Mouse (Mus musculus) CH12.LX (cell line): ENCODE data around the gene Fam122a. TPM values are rescaled to one million over a fixed set of nuclear protein-coding genes. Genes with fewer than 3 reads are reported as not detected.

ENCODE experiments used
- DNase-seq: peaks from one replicate; pipeline ENCODE4 v3.0.0-alpha.2; 2013; ENCODE audit errors: extremely low read depth
- H3K27ac ChIP-seq: 2 replicates; pipeline ENCODE4 v1.5.1; 2012; ENCODE audit warnings: low read depth, mild to moderate bottlenecking, control low read depth, moderate library complexity; ENCODE audit not compliant: insufficient read depth
- H3K27me3 ChIP-seq: replicated peaks from 2 replicates; pipeline ENCODE3; 2012; ENCODE audit warnings: inconsistent platforms
- H3K36me3 ChIP-seq, 2 experiments: replicated peaks in 1 of 2; 2 replicates each; pipeline versions ENCODE3 to v1.6.1; 2012; ENCODE audit warnings: inconsistent platforms in 1 of 2, low read length in 1 of 2, mild to moderate bottlenecking in 1 of 2, mixed read lengths in 1 of 2, moderate library complexity in 1 of 2; ENCODE audit not compliant: control insufficient read depth in 1 of 2, insufficient read depth in 1 of 2
- H3K4me1 ChIP-seq, 2 experiments: 2 replicates each; pipeline ENCODE4 v1.6.1; 2012; ENCODE audit warnings: inconsistent platforms in 1 of 2, moderate library complexity in 1 of 2; ENCODE audit not compliant: insufficient read depth in 2 of 2, control insufficient read depth in 1 of 2
- H3K4me2 ChIP-seq: 2 replicates; pipeline ENCODE4 v1.6.1; 2012; ENCODE audit warnings: low read depth, mild to moderate bottlenecking, control low read depth; ENCODE audit not compliant: poor library complexity, insufficient read depth, severe bottlenecking
- H3K4me3 ChIP-seq, 3 experiments: fragments of 150-350 bp in 1 of 3; sonication (generic) in 1 of 3; replicated peaks in 1 of 3; 2 replicates each; pipeline versions ENCODE3 to v1.5.1; 2011 to 2012; ENCODE audit warnings: low read depth in 2 of 3, low read length in 2 of 3, mild to moderate bottlenecking in 2 of 3, moderate library complexity in 2 of 3, control low read depth in 1 of 3, improper control_type of control experiment in 1 of 3, inconsistent platforms in 1 of 3, mixed read lengths in 1 of 3; ENCODE audit not compliant: poor library complexity in 1 of 3
- H3K79me2 ChIP-seq: replicated peaks from 2 replicates; pipeline ENCODE4 v1.6.1; 2012; ENCODE audit warnings: mild to moderate bottlenecking, moderate library complexity; ENCODE audit not compliant: control insufficient read depth, poor library complexity, insufficient read depth, severe bottlenecking; ENCODE audit errors: extremely low read depth
- H3K9ac ChIP-seq: 2 replicates; pipeline ENCODE4 v1.6.1; 2012; ENCODE audit warnings: low read depth, mild to moderate bottlenecking, control low read depth, moderate library complexity; ENCODE audit not compliant: insufficient read depth
- H3K9me3 ChIP-seq: replicated peaks from 2 replicates; pipeline ENCODE3; 2012; ENCODE audit warnings: low read length, inconsistent platforms, mixed read lengths
- CTCF ChIP-seq, 2 experiments: IDR thresholded peaks in 1 of 2; conservative IDR thresholded peaks in 1 of 2; 2 replicates each; pipeline ENCODE4 v1.5.1; 2011 to 2012; ENCODE audit warnings: low read depth in 2 of 2, low read length in 2 of 2, improper control_type of control experiment in 1 of 2, inconsistent platforms in 1 of 2, mild to moderate bottlenecking in 1 of 2, moderate library complexity in 1 of 2
- ELF1 ChIP-seq: IDR thresholded peaks from 2 replicates; pipeline ENCODE4 v1.6.1; 2014; ENCODE audit warnings: low read depth, mild to moderate bottlenecking, inconsistent platforms, low read length, improper control_type of control experiment
- EP300 ChIP-seq: IDR thresholded peaks from 2 replicates; pipeline ENCODE4 v1.6.1; 2011; ENCODE audit warnings: low read length, improper control_type of control experiment
- GABPA ChIP-seq: IDR thresholded peaks from 2 replicates; pipeline ENCODE4 v1.6.1; 2012; ENCODE audit warnings: low read depth, low read length, improper control_type of control experiment, inconsistent platforms; ENCODE audit not compliant: insufficient replicate concordance
- IRF4 ChIP-seq: IDR thresholded peaks from 2 replicates; pipeline ENCODE4 v1.6.1; 2014; ENCODE audit warnings: low read depth, mild to moderate bottlenecking, inconsistent platforms, low read length, improper control_type of control experiment
- JUND ChIP-seq: conservative IDR thresholded peaks from 2 replicates; pipeline ENCODE4 v1.6.1; 2011; ENCODE audit warnings: low read depth, low read length, improper control_type of control experiment
- MAX ChIP-seq: IDR thresholded peaks from 2 replicates; pipeline ENCODE4 v1.6.1; 2011; ENCODE audit warnings: low read length, improper control_type of control experiment
- MAZ ChIP-seq: IDR thresholded peaks from 2 replicates; pipeline ENCODE4 v1.6.1; 2012; ENCODE audit warnings: low read depth, mild to moderate bottlenecking, inconsistent platforms, low read length, improper control_type of control experiment, moderate library complexity
- MXI1 ChIP-seq: IDR thresholded peaks from 2 replicates; pipeline ENCODE4 v1.6.1; 2011; ENCODE audit warnings: mild to moderate bottlenecking, low read depth, low read length, improper control_type of control experiment
- POLR2A ChIP-seq: IDR thresholded peaks from 2 replicates; pipeline ENCODE4 v1.6.1; 2011; ENCODE audit warnings: low read depth, mild to moderate bottlenecking, improper control_type of control experiment, low read length
- SIN3A ChIP-seq: IDR thresholded peaks from 2 replicates; pipeline ENCODE4 v1.6.1; 2012; ENCODE audit warnings: low read length, improper control_type of control experiment, inconsistent platforms
- SMC3 ChIP-seq: IDR thresholded peaks from 2 replicates; pipeline ENCODE4 v1.6.1; 2011; ENCODE audit warnings: low read depth, low read length, improper control_type of control experiment
- ZMIZ1 ChIP-seq: IDR thresholded peaks from 2 replicates; pipeline ENCODE4 v1.6.1; 2012; ENCODE audit warnings: low read depth, mild to moderate bottlenecking, inconsistent platforms, low read length, improper control_type of control experiment
- dilution Hi-C: fragments of 300-500 bp; cut with MboI; formaldehyde crosslinking; loops from 2 replicates; pipeline ENCODE4 v1.14.3; 2020; ENCODE audit warnings: low sequenced_read_pairs; ENCODE audit not compliant: extremely low pct_unique_long_range_greater_than_20kb, extremely low pct_ligation_motif_present
- in situ Hi-C: fragments of 300-500 bp; cut with MboI; formaldehyde crosslinking; loops from 3 replicates; pipeline ENCODE4 v1.14.3; 2019; ENCODE audit warnings: low sequenced_read_pairs, low pct_ligation_motif_present, low pct_unique_long_range_greater_than_20kb, mixed read lengths
- polyA plus RNA-seq: library from polyadenylated mRNA; unstranded; fragments of >175 nt; gene quantifications from 2 replicates; pipeline ENCODE4 v1.2.1, GENCODE M21; 2012; ENCODE audit warnings: low read depth; ENCODE audit not compliant: insufficient read length
- total RNA-seq, 2 experiments: library from RNA; depleted of rRNA; stranded (reverse); fragments of 300-350 nt in 1 of 2; fragments of >200 nt in 1 of 2; gene quantifications; 2 replicates each; pipeline ENCODE4 v1.2.3; 2012 to 2014

Gene Fam122a
- total and polyA plus RNA-seq, 3 experiments, result 2.6 to 34.6 (median 4.5) TPM

GRCm38 (mm10) chr19:24453379-24453778, 23.8 kb downstream of the Fam122a start:
- Histone ChIP-seq H3K9ac (no peak overlapping the region), H3K36me3 (no peaks in the 10 kb centered on the region), H3K4me2 (no peak overlapping the region), H3K79me2 (no peaks in the 10 kb centered on the region)
- dilution Hi-C loops, result no loop called here
- no peak for TF ChIP-seq JUND
- TF ChIP-seq, all 38 proteins: peak for 0
- peaks cover 2% of the 10 kb centered on the region for H3K9me3 ChIP-seq
- DNase-seq, result no peak
- H3K27ac ChIP-seq, result no peak overlapping the region
- H3K4me3 ChIP-seq, result no peak overlapping the region
- in situ Hi-C loops, result no loop called here
- H3K4me1 ChIP-seq, result peaks cover 5 to 24% of the 10 kb centered on the region in 2 experiments
- H3K27me3 ChIP-seq, result no peaks in the 10 kb centered on the region

GRCm38 (mm10) chr19:24452441-24452898, 24.7 kb downstream of the Fam122a start:
- H3K4me1 ChIP-seq, result peaks cover 5 to 29% of the 10 kb centered on the region in 2 experiments
- no peak for TF ChIP-seq SIN3A
- TF ChIP-seq EP300, result no peak
- no peak for TF ChIP-seq POLR2A
- no peak for TF ChIP-seq GABPA
- TF ChIP-seq MXI1, result no peak
- TF ChIP-seq IRF4, result no peak
- no peak for TF ChIP-seq MAZ
- no peak for TF ChIP-seq ZMIZ1
- no peak for TF ChIP-seq MAX
- TF ChIP-seq, all 38 proteins: peak for 0
- no peak overlapping the region for H3K4me3 ChIP-seq
- H3K36me3 ChIP-seq, result no peaks in the 10 kb centered on the region
- H3K9me3 ChIP-seq, result peaks cover 2% of the 10 kb centered on the region
- H3K27ac ChIP-seq, result no peak overlapping the region
- H3K4me2 ChIP-seq, result no peak overlapping the region
- dilution Hi-C loops, result no loop called here
- no peak overlapping the region for H3K9ac ChIP-seq
- no peak for DNase-seq
- H3K79me2 ChIP-seq, result no peaks in the 10 kb centered on the region
- in situ Hi-C loops, result no loop called here
- H3K27me3 ChIP-seq, result no peaks in the 10 kb centered on the region

- no peak overlapping the region for H3K4me3 ChIP-seq
- peak; percentile 27 for DNase-seq
- dilution Hi-C loops, result no loop called here
Observed at GRCm38 (mm10) chr19:24451626-24452025, 25.5 kb downstream of the Fam122a start.

More at GRCm38 (mm10) chr19:24451626-24452025, 25.5 kb downstream of the Fam122a start:
- Histone ChIP-seq H3K79me2 (no peaks in the 10 kb centered on the region), H3K36me3 (no peaks in the 10 kb centered on the region), H3K27me3 (no peaks in the 10 kb centered on the region), H3K4me1 (peaks cover 5 to 29% of the 10 kb centered on the region in 2 experiments), H3K4me2 (no peak overlapping the region), H3K9ac (no peak overlapping the region), H3K27ac (no peak overlapping the region), H3K9me3 (peaks cover 2% of the 10 kb centered on the region)
- in situ Hi-C loops, result no loop called here
- TF ChIP-seq IRF4, result no peak
- TF ChIP-seq SIN3A, result no peak
- TF ChIP-seq CTCF (conservative IDR thresholded peaks at IDR 0.05 in 1 of 2, IDR thresholded peaks at IDR 0.05 in 1 of 2; ENCODE audit: low read depth in 2 of 2, low read length in 2 of 2), result peak in 1 of 2 experiments; percentile 46; a peak in 2 of 4 replicates
- TF ChIP-seq ELF1, result no peak
- peak; percentile 4; the same call in 1 of the 2 replicates for TF ChIP-seq SMC3
